Mouse (Mus musculus) kidney, embryonic 16.5 days (tissue): Measurements from ENCODE around the gene Tcp11. TPM values are rescaled to one million over a fixed set of nuclear protein-coding genes. Genes with fewer than 3 reads are reported as not detected.

ENCODE experiments used
- ATAC-seq: fragments of 200-750 bp; cut with Nextera tagmentation; 2 replicates; pipeline ENCODE4 v1.8.0; 2017; ENCODE audit warnings: moderate TSS enrichment; ENCODE audit not compliant: low FRiP score, low TSS enrichment
- H3K27ac ChIP-seq: fragments of 300-500 bp; sonication (generic); 2 replicates; pipeline ENCODE4 v1.5.1; 2014; ENCODE audit warnings: low read length
- H3K27me3 ChIP-seq: fragments of 300-500 bp; sonication (generic); 2 replicates; pipeline ENCODE4 v1.6.1; 2014; ENCODE audit warnings: low read length, control low read depth, mixed read lengths; ENCODE audit not compliant: insufficient read depth
- H3K36me3 ChIP-seq: fragments of 300-500 bp; sonication (generic); 2 replicates; pipeline ENCODE4 v1.6.1; 2014; ENCODE audit warnings: low read length, control low read depth, mixed read lengths; ENCODE audit not compliant: insufficient read depth
- H3K4me1 ChIP-seq: fragments of 300-500 bp; sonication (generic); 2 replicates; pipeline ENCODE4 v1.6.1; 2014; ENCODE audit warnings: low read length, control low read depth, mixed read lengths; ENCODE audit not compliant: insufficient read depth
- H3K4me2 ChIP-seq: fragments of 300-500 bp; sonication (generic); replicated peaks from 2 replicates; pipeline ENCODE4 v1.6.1; 2014; ENCODE audit warnings: low read depth, low read length
- H3K4me3 ChIP-seq: fragments of 300-500 bp; sonication (generic); 2 replicates; pipeline ENCODE4 v1.5.1; 2014; ENCODE audit warnings: mild to moderate bottlenecking, low read length
- H3K9ac ChIP-seq: fragments of 300-500 bp; sonication (generic); replicated peaks from 2 replicates; pipeline ENCODE4 v1.6.1; 2014; ENCODE audit warnings: low read length
- H3K9me3 ChIP-seq: fragments of 300-500 bp; sonication (generic); 2 replicates; pipeline ENCODE4 v1.6.1; 2016; ENCODE audit warnings: low read length, control low read depth
- WGBS: fragments of 180-500 bp; shearing (Covaris S2); extraction: QIAGEN DNeasy Blood & Tissue Kit; methylation state at CpG from one replicate; pipeline ENCODE4 v1.1.7; 2014; 5-methylcytosine and 5-hydroxymethylcytosine counted together
- polyA plus RNA-seq: library from polyadenylated mRNA; unstranded; fragments of >200 nt; fragmentation: Nextera tagmentation; extraction: Ambion mirVana; gene quantifications from 2 replicates; pipeline ENCODE4 v1.2.1, GENCODE M21; 2015

Gene Tcp11
- polyA plus RNA-seq, 1 experiment from 2014 or later, result 6.4 TPM

DNA sequence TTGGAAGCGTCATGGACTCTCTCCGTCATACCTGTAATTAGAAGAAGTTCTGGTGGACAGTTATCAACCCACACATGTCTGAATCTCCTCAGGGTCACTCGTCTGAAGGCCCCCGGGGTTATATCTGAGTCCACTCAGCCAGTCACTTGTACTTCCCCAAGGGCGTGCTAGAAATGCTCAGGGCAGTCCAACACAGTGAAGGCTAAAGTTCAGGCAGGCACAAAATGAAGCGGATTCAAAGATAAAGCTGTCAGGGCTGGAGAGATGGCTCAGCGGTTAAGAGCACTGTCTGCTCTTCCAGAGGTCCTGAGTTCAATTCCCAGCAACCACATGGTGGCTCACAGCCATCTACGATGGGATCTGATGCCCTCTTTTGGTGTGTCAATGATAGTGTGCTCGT is 2.4 kb downstream of the Tcp11 start:
- H3K4me3 ChIP-seq, result no peak overlapping the region
- H3K9me3 ChIP-seq, result no peaks in the 10 kb centered on the region
- WGBS, result 73% methylated on average over 9 of the region's 9 CpGs
- no peak overlapping the region for H3K9ac ChIP-seq
- no peak overlapping the region for H3K4me2 ChIP-seq
- H3K4me1 ChIP-seq, result peaks cover 8% of the 10 kb centered on the region; the same call in 1 of the 2 replicates
- ATAC-seq, result no peak
- H3K27me3 ChIP-seq, result no peaks in the 10 kb centered on the region
- no peaks in the 10 kb centered on the region for H3K36me3 ChIP-seq
- no peak overlapping the region for H3K27ac ChIP-seq

DNA sequence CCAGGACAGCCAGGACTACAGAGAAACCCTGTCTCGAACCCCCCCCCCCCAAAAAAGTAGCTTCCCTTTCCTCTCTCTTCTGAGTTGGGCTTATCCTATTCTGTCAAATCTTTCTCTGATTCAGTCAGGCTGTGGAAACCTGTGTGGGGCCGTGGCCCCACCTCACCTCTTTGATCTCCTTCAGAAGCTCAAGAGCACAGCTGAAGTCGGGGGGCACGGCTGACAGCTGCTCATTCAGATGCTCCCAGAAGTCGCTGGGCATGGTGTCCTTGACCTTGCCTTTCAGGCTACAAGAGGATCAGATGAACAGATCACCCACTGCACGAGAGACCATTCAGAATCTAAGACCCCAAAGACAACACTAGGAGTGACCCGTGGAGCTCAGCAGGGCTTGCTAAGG is 6.0 kb downstream of the Tcp11 start:
- Histone ChIP-seq H3K4me2 (no peak overlapping the region), H3K4me1 (peaks cover 4% of the 10 kb centered on the region; the same call in 1 of the 2 replicates), H3K4me3 (no peak overlapping the region), H3K9me3 (no peaks in the 10 kb centered on the region), H3K9ac (no peak overlapping the region), H3K27me3 (no peaks in the 10 kb centered on the region), H3K36me3 (no peaks in the 10 kb centered on the region), H3K27ac (no peak overlapping the region)
- ATAC-seq, result no peak
- 70% methylated on average over 7 of the region's 7 CpGs for WGBS

DNA sequence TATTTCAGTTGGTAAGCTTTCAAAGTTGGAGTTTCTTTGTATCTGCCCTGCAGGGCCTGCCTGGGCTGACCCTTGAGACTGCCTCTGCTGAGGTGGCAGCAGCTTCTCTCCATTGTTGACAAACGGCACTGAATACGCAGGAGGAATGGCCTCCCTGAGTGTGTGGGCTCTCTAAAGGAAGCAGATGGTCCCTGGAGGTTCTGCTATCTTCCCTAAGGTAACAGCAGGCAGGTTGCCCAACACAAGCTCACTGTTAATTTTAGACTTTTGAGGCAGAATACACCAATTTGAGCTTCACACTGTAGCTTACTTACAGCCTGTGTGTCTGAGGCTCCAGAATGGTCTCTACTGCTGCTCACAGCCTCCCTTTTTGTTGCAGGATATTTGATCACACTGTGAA is 7.7 kb downstream of the Tcp11 start:
- Histone ChIP-seq H3K9me3 (no peaks in the 10 kb centered on the region), H3K27ac (no peak overlapping the region), H3K4me2 (no peak overlapping the region), H3K36me3 (no peaks in the 10 kb centered on the region), H3K9ac (no peak overlapping the region), H3K4me1 (no peaks in the 10 kb centered on the region), H3K27me3 (no peaks in the 10 kb centered on the region), H3K4me3 (no peak overlapping the region)
- WGBS, result 62% methylated on average over 2 of the region's 2 CpGs
- ATAC-seq, result no peak

DNA sequence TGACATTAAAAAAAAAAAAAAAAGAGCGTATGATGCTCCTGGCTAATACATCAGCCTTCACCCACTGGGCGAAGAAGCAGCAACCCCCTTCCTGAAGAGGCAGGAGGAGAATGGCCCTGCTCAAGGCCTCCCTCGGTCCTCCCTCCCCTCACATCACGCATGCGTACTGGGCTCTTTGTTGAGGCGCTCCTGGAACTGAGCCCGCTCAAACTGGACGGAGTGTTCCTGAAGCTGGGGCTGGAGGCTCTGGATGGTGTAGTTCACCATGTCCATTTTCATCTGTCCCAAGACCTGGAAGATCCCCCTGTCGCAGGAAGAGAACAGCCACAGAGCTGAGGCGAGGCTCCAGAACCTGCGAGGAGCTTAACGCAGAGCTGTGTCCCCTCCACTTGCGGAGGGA is 10.2 kb downstream of the Tcp11 start:
- whole genome bisulfite sequencing, result 85% methylated on average over 13 of the region's 13 CpGs
- Histone ChIP-seq H3K27ac (no peak overlapping the region), H3K36me3 (no peaks in the 10 kb centered on the region), H3K4me3 (no peak overlapping the region), H3K27me3 (no peaks in the 10 kb centered on the region), H3K9me3 (no peaks in the 10 kb centered on the region), H3K4me2 (no peak overlapping the region), H3K9ac (no peak overlapping the region), H3K4me1 (no peaks in the 10 kb centered on the region)
- no peak for ATAC-seq

DNA sequence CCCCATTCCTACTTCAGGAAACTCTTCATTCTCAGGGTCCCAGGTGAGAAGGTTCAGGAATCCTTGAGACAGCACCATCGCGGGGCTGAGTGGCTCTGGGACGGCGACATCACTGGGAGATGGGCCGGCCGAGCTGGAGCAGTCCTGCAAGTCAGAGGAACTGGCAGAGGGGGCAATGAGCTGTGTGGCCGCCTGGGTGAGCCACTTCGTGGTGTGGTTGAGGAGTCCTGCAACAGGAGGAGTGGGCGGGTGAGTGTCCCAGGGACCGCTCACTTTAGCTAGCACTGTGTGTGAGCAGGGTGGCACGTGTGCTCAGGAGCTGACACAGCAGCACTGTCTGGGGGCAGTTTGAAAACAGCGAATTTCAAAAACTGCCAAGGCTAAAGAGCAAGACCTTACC is 11.0 kb downstream of the Tcp11 start:
- Histone ChIP-seq H3K27ac (no peak overlapping the region), H3K9me3 (no peaks in the 10 kb centered on the region), H3K9ac (no peak overlapping the region), H3K4me2 (no peak overlapping the region), H3K27me3 (no peaks in the 10 kb centered on the region), H3K4me1 (no peaks in the 10 kb centered on the region), H3K4me3 (no peak overlapping the region), H3K36me3 (no peaks in the 10 kb centered on the region)
- 0 out of 2 replicates have a peak, but pooled peaks have one; percentile 49 for ATAC-seq
- 11% methylated on average over 12 of the region's 12 CpGs for WGBS

DNA sequence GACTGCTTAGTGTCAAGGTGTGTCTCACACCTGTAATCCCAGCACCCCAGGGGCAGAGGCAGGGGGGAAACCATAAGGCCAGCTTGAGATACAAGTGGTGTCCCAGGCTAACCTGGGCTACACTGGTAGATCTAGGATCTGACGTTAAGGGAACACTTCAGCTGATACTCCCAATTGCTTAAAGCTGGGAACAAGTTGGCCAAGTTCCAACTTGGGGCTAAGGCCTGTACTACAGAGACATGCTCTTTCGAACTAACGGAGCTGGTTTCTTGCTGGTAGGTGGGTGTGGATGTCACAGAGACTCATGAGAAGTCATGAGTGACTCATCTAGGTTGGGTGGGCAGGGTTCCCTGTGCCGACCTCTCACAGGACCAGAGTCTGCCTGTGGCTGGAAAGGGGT is 13.1 kb downstream of the Tcp11 start:
- H3K36me3 ChIP-seq, result no peaks in the 10 kb centered on the region
- no peaks in the 10 kb centered on the region for H3K4me1 ChIP-seq
- 78% methylated on average over 4 of the region's 4 CpGs for WGBS
- ATAC-seq, result no peak
- H3K27me3 ChIP-seq, result no peaks in the 10 kb centered on the region
- H3K9ac ChIP-seq, result no peak overlapping the region
- no peak overlapping the region for H3K4me2 ChIP-seq
- H3K4me3 ChIP-seq, result no peak overlapping the region
- no peak overlapping the region for H3K27ac ChIP-seq
- no peaks in the 10 kb centered on the region for H3K9me3 ChIP-seq

DNA sequence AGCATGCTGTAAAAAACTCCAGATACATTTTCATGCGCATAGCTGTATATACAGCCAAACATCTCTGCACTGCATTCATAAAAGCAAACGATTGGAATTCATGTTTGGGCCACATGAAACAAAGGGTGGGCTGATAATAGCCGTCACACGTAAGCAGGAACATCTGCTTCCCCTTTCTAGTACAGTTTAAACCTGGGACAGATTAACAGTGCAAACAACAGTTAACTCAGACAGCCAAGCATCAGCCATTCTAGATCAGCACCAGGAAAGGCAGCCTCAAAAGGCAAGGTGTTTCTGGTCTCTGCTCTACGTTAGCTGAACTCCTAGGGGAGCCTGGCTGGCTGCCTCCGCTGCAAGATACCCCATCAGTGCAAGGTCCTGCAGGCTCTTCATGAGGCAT is 17.3 kb downstream of the Tcp11 start:
- peaks cover 20% of the 10 kb centered on the region; the same call in 1 of the 2 replicates for H3K36me3 ChIP-seq
- no peak overlapping the region for H3K4me2 ChIP-seq
- no peak overlapping the region for H3K9ac ChIP-seq
- H3K9me3 ChIP-seq, result no peaks in the 10 kb centered on the region
- no peak overlapping the region for H3K4me3 ChIP-seq
- no peak for ATAC-seq
- no peak overlapping the region for H3K27ac ChIP-seq
- 88% methylated on average over 6 of the region's 6 CpGs for WGBS
- H3K27me3 ChIP-seq, result no peaks in the 10 kb centered on the region
- no peaks in the 10 kb centered on the region for H3K4me1 ChIP-seq

DNA sequence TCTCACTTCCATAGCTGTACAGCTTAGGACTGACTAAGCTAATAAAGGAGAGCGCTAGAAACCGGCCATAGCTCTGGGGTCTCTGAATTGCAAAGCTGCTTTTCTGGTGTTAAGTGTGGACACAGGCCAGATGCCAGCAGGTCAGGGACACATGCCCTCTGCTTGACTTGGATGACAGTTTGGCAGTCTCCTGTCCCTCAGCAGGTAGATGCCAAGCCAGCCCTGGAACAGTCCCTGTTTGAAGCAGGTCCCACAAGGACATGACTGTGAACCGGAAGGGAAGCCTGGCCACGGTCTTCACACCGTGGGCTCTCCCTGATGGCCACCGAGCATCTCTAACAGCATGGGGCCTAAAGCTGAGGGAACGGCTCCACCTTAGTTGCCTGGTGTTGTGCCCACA is 17.7 kb downstream of the Tcp11 start:
- H3K36me3 ChIP-seq, result peaks cover 20% of the 10 kb centered on the region; the same call in 1 of the 2 replicates
- H3K9ac ChIP-seq, result no peak overlapping the region
- ATAC-seq, result no peak
- no peak overlapping the region for H3K4me3 ChIP-seq
- H3K4me2 ChIP-seq, result no peak overlapping the region
- no peaks in the 10 kb centered on the region for H3K4me1 ChIP-seq
- no peaks in the 10 kb centered on the region for H3K27me3 ChIP-seq
- H3K9me3 ChIP-seq, result no peaks in the 10 kb centered on the region
- 92% methylated on average over 7 of the region's 7 CpGs for WGBS
- no peak overlapping the region for H3K27ac ChIP-seq

DNA sequence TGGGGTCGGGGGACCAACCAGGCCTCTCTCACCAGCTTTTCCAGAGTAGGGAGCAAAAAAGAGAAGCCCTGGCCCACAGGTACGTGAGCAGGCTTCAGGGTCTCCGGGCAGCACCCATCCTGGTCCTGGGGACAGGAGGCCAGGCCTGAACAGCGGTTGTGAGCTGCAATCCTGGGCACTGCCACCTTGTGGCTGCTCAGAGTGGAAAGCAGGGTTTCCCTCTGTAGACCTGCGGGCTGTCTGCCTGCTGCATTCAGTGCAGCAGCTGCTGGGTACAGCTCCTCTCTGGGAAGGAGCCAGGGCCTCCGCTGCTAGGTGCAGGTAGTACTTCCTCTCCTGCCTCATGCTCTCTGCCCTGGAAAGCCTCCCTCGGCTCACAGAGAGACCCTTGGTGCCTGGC is 19.0 kb downstream of the Tcp11 start:
- ATAC-seq, result peak; percentile 72
- Histone ChIP-seq H3K4me1 (no peaks in the 10 kb centered on the region), H3K9ac (no peak overlapping the region), H3K27ac (no peak overlapping the region), H3K27me3 (no peaks in the 10 kb centered on the region), H3K9me3 (no peaks in the 10 kb centered on the region), H3K36me3 (peaks cover 23% of the 10 kb centered on the region), H3K4me3 (no peak overlapping the region), H3K4me2 (no peak overlapping the region)
- WGBS, result 57% methylated on average over 7 of the region's 7 CpGs

DNA sequence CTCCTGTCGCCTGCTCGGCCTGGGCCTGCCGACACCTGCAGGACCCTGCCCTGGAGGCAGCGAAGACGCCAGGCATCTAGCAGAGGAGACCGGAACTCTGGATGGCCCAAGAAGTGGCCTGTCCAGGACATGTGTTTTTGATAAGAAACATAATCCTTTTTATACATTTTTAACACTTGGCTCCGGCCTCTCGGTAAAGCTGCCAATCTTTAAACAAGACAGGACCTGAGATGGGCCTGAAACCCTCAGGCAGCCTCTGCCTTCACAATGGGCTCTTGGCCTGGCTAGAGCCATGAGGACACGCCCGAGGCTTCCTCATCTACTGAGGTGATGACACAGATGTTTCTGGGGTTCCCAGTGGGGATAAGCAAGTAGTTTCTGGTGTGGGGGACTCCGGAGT is 19.8 kb downstream of the Tcp11 start:
- WGBS, result 88% methylated on average over 11 of the region's 11 CpGs
- no peaks in the 10 kb centered on the region for H3K9me3 ChIP-seq
- H3K27ac ChIP-seq, result no peak overlapping the region
- H3K27me3 ChIP-seq, result no peaks in the 10 kb centered on the region
- H3K4me2 ChIP-seq, result no peak overlapping the region
- H3K4me1 ChIP-seq, result no peaks in the 10 kb centered on the region
- H3K36me3 ChIP-seq, result peaks cover 23% of the 10 kb centered on the region
- H3K9ac ChIP-seq, result no peak overlapping the region
- H3K4me3 ChIP-seq, result no peak overlapping the region
- ATAC-seq, result no peak

DNA sequence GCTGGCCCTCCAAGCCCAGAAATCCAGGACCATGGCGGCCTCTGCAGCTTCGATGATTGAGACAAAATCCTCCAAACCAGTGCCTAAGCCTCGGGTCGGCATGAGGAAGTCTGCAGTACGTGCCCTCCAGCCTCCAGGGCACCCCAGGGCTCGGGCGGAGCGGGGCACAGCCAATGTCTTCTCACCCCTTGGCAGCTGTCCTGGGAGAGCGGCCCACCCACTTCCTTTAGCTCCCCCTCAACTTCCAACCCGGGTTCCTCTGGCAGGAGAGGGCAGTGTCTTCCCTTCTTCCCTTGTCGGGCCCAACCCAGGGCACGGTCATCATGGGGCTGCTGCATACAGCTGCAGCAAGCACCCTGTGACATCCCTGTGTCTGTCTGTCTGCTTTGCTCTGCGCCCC is 22.1 kb downstream of the Tcp11 start:
- no peak overlapping the region for H3K27ac ChIP-seq
- no peak overlapping the region for H3K9ac ChIP-seq
- no peak overlapping the region for H3K4me2 ChIP-seq
- no peak overlapping the region for H3K4me3 ChIP-seq
- H3K27me3 ChIP-seq, result no peaks in the 10 kb centered on the region
- no peaks in the 10 kb centered on the region for H3K4me1 ChIP-seq
- peaks cover 31% of the 10 kb centered on the region for H3K36me3 ChIP-seq
- ATAC-seq, result no peak
- H3K9me3 ChIP-seq, result no peaks in the 10 kb centered on the region
- 84% methylated on average over 13 of the region's 13 CpGs for WGBS
